Mouse (Mus musculus) heart, postnatal 0 days (tissue): ENCODE results near the gene Sirpa.

Source experiments
- CTCF ChIP-seq: IDR thresholded peaks from 2 replicates; pipeline ENCODE4 v1.5.1; 2016; ENCODE audit warnings: antibody characterized with exemption, control low read depth, low read depth
- EP300 ChIP-seq: IDR thresholded peaks from 2 replicates; pipeline ENCODE4 v1.6.1; 2016; ENCODE audit warnings: antibody characterized with exemption, low read depth

DNA sequence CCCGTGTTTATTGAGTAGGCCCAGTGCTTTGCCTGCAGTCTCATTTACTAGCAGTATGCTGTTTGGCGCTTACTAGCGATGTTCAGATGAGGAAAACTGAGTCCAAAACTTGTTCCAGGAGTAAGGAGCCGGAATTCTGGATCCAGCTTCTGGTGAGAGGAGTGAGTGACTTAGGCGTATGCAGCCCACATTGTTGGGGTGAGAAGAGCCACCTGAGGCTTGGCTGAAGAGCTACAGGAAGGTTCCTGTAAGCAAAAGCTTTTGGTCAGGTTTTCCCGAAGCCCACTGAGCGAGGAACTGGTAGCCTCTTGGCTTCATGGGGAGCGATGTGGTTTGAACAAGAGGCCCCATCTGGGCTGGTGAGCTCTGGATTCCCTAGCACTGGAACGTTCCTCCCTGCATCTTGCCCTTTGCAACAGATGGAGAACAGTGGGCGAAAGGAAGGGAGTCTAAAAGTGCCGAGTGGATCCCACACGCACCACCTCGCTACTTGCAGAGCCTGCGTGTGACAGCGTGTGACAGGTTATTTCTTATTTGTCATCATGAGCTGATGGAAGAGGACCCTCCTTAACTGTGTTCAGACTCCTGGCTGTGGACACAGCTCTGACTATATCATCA lies 4.0 kb downstream of the Sirpa start:
- TF ChIP-seq CTCF (no peak), EP300 (no peak)
